Mouse (Mus musculus): ENCODE data around the gene Itprid1.

GRCm38 (mm10) chr6:55792536-55792935 is 44.2 kb upstream of the Itprid1 start:
- TF ChIP-seq CTCF (IDR thresholded peaks at IDR 0.05; ENCODE audit: low read depth) (no peak), EP300 (IDR thresholded peaks at IDR 0.05; ENCODE audit: low read depth) (no peak)
